Mouse (Mus musculus) hindbrain, embryonic 16.5 days (tissue): ENCODE results near the gene Dhh. TPM values are rescaled to one million over a fixed set of nuclear protein-coding genes. Genes with fewer than 3 reads are reported as not detected.

Experiments
- ATAC-seq: fragments of 200-750 bp; cut with Nextera tagmentation; 2 replicates; pipeline ENCODE4 v1.8.0; 2017; ENCODE audit warnings: moderate TSS enrichment, moderate library complexity
- H3K27ac ChIP-seq: fragments of 300-500 bp; sonication (generic); 2 replicates; pipeline ENCODE4 v1.5.1; 2014; ENCODE audit warnings: low read depth, mild to moderate bottlenecking, control low read depth, low read length, moderate library complexity
- H3K27me3 ChIP-seq: fragments of 300-500 bp; sonication (generic); replicated peaks from 2 replicates; pipeline ENCODE4 v1.6.1; 2014; ENCODE audit warnings: low read length; ENCODE audit not compliant: control insufficient read depth, insufficient read depth
- H3K36me3 ChIP-seq: fragments of 300-500 bp; sonication (generic); 2 replicates; pipeline ENCODE4 v1.6.1; 2014; ENCODE audit warnings: mild to moderate bottlenecking, low read length, moderate library complexity, mixed read lengths; ENCODE audit not compliant: control insufficient read depth, insufficient read depth
- H3K4me1 ChIP-seq: fragments of 300-500 bp; sonication (generic); 2 replicates; pipeline ENCODE4 v1.6.1; 2014; ENCODE audit warnings: low read depth, low read length; ENCODE audit not compliant: control insufficient read depth, insufficient read depth
- H3K4me2 ChIP-seq: fragments of 300-500 bp; sonication (generic); 2 replicates; pipeline ENCODE4 v1.6.1; 2014; ENCODE audit warnings: mild to moderate bottlenecking, low read length, control low read depth, moderate library complexity
- H3K4me3 ChIP-seq: fragments of 300-500 bp; sonication (generic); 2 replicates; pipeline ENCODE4 v1.5.1; 2014; ENCODE audit warnings: mild to moderate bottlenecking, low read length, control low read depth, moderate library complexity
- H3K9ac ChIP-seq: fragments of 300-500 bp; sonication (generic); 2 replicates; pipeline ENCODE4 v1.6.1; 2014; ENCODE audit warnings: low read depth, mild to moderate bottlenecking, control low read depth, low read length, moderate library complexity
- H3K9me3 ChIP-seq: fragments of 300-500 bp; sonication (generic); 2 replicates; pipeline ENCODE4 v1.6.1; 2014; ENCODE audit warnings: mild to moderate bottlenecking, low read length, moderate library complexity; ENCODE audit not compliant: control insufficient read depth
- WGBS: fragments of 180-500 bp; shearing (Covaris S2); extraction: QIAGEN DNeasy Blood & Tissue Kit; methylation state at CpG from one replicate; pipeline ENCODE4 v1.1.7; 2014; 5-methylcytosine and 5-hydroxymethylcytosine counted together
- polyA plus RNA-seq: library from polyadenylated mRNA; unstranded; fragments of >200 nt; fragmentation: Nextera tagmentation; extraction: Ambion mirVana; gene quantifications from 2 replicates; pipeline ENCODE4 v1.2.1, GENCODE M21; 2015

Dhh gene
- polyA plus RNA-seq, 1 experiment from 2014 or later: 1.3 TPM

GRCm38 (mm10) chr15:98849956-98850600 is 48.3 kb downstream of the Dhh start:
- no peak overlapping the region for H3K4me2 ChIP-seq
- no peaks in the 10 kb centered on the region for H3K9me3 ChIP-seq
- 92% methylated on average over 16 of the region's 16 CpGs for WGBS
- no peak for ATAC-seq
- H3K4me3 ChIP-seq: no peak overlapping the region
- no peak overlapping the region for H3K27ac ChIP-seq
- H3K27me3 ChIP-seq: no peaks in the 10 kb centered on the region
- no peak overlapping the region for H3K9ac ChIP-seq
- H3K36me3 ChIP-seq: peaks cover 88% of the 10 kb centered on the region
- no peaks in the 10 kb centered on the region for H3K4me1 ChIP-seq

GRCm38 (mm10) chr15:98849165-98849564 is 49.2 kb downstream of the Dhh start:
- Histone ChIP-seq H3K27me3 (no peaks in the 10 kb centered on the region), H3K36me3 (peaks cover 88% of the 10 kb centered on the region), H3K4me1 (no peaks in the 10 kb centered on the region), H3K4me3 (no peak overlapping the region), H3K9me3 (no peaks in the 10 kb centered on the region), H3K27ac (no peak overlapping the region), H3K9ac (no peak overlapping the region), H3K4me2 (no peak overlapping the region)
- 93% methylated on average over 11 of the region's 11 CpGs for WGBS
- ATAC-seq: no peak

- Histone ChIP-seq H3K4me3 (no peak overlapping the region), H3K4me1 (no peaks in the 10 kb centered on the region), H3K4me2 (no peak overlapping the region), H3K27ac (no peak overlapping the region), H3K36me3 (peaks cover 84% of the 10 kb centered on the region), H3K27me3 (no peaks in the 10 kb centered on the region), H3K9ac (no peak overlapping the region), H3K9me3 (no peaks in the 10 kb centered on the region)
- WGBS: 86% methylated on average over 7 of the region's 8 CpGs
- ATAC-seq: no peak
These were observed 52.2 kb downstream of the Dhh start for GRCm38 (mm10) chr15:98846140-98846539.

- no peak for ATAC-seq
- Histone ChIP-seq H3K9ac (no peak overlapping the region), H3K27me3 (no peaks in the 10 kb centered on the region), H3K4me3 (no peak overlapping the region), H3K27ac (no peak overlapping the region), H3K9me3 (no peaks in the 10 kb centered on the region), H3K36me3 (peaks cover 84% of the 10 kb centered on the region), H3K4me1 (no peaks in the 10 kb centered on the region), H3K4me2 (no peak overlapping the region)
- WGBS: 100% methylated on average over 2 of the region's 2 CpGs
These were observed 53.2 kb downstream of the Dhh start for GRCm38 (mm10) chr15:98845149-98845548.

GRCm38 (mm10) chr15:98843595-98844223 is 54.6 kb downstream of the Dhh start:
- H3K27me3 ChIP-seq: no peaks in the 10 kb centered on the region
- no peak for ATAC-seq
- H3K9ac ChIP-seq: no peak overlapping the region
- H3K4me3 ChIP-seq: no peak overlapping the region
- H3K36me3 ChIP-seq: peaks cover 84% of the 10 kb centered on the region
- WGBS: 88% methylated on average over 11 of the region's 11 CpGs
- H3K9me3 ChIP-seq: no peaks in the 10 kb centered on the region
- H3K4me1 ChIP-seq: no peaks in the 10 kb centered on the region
- H3K4me2 ChIP-seq: no peak overlapping the region
- H3K27ac ChIP-seq: no peak overlapping the region

Other genes starting within 250 kb of the Dhh start
- gene Ddx23, start 235.6 kb downstream of the Dhh start, polyA plus RNA-seq: 17.8 and 19.7 TPM in 2 replicates
- gene Rnd1, start 221.1 kb downstream of the Dhh start, polyA plus RNA-seq: 12.6 and 16.7 TPM in 2 replicates
- gene Ccdc65, start 190.3 kb downstream of the Dhh start, polyA plus RNA-seq: 7.9 and 9.0 TPM in 2 replicates
- gene Fkbp11, start 170.3 kb downstream of the Dhh start, polyA plus RNA-seq: 6.3 and 8.9 TPM in 2 replicates
- 107 TPM in 2 replicates for gene Arf3, start 135.3 kb downstream of the Dhh start, polyA plus RNA-seq
- 0.06 TPM in 1 of 2 replicates, not detected in the other for gene Wnt10b, start 120.4 kb downstream of the Dhh start, polyA plus RNA-seq
- 1.2 and 2.3 TPM in 2 replicates for gene Wnt1, start 108.7 kb downstream of the Dhh start, polyA plus RNA-seq
- 0.30 and 0.31 TPM in 2 replicates for gene Ddn, start 89.0 kb downstream of the Dhh start, polyA plus RNA-seq
- gene Prkag1, start 67.0 kb downstream of the Dhh start, polyA plus RNA-seq: 72.5 and 74.4 TPM in 2 replicates
- 8.8 and 9.3 TPM in 2 replicates for gene Kmt2d, start 27.3 kb downstream of the Dhh start, polyA plus RNA-seq
- 31.4 and 33.4 TPM in 2 replicates for gene Rhebl1, start 4.0 kb downstream of the Dhh start, polyA plus RNA-seq
- gene Lmbr1l, start 19.7 kb upstream of the Dhh start, polyA plus RNA-seq: 25.9 and 27.0 TPM in 2 replicates
- 1,672 and 1,683 TPM in 2 replicates for gene Tuba1b, start 36.0 kb upstream of the Dhh start, polyA plus RNA-seq
- not detected in 2 replicates for gene Gm49450, start 55.0 kb upstream of the Dhh start, polyA plus RNA-seq
- gene Tuba1a, start 55.2 kb upstream of the Dhh start, polyA plus RNA-seq: 15,480 and 15,543 TPM in 2 replicates
- gene Tuba1c, start 131.4 kb upstream of the Dhh start, polyA plus RNA-seq: 20.8 and 23.3 TPM in 2 replicates
- 52.8 and 81.8 TPM in 2 replicates for gene Prph, start 156.6 kb upstream of the Dhh start, polyA plus RNA-seq
- gene Troap, start 176.0 kb upstream of the Dhh start, polyA plus RNA-seq: 5.6 and 8.7 TPM in 2 replicates
- gene C1ql4, start 189.3 kb upstream of the Dhh start, polyA plus RNA-seq: 4.0 and 5.7 TPM in 2 replicates
- gene Dnajc22, start 194.6 kb upstream of the Dhh start, polyA plus RNA-seq: 0.92 and 1.1 TPM in 2 replicates
- 23.8 and 28.8 TPM in 2 replicates for gene Spats2, start 227.4 kb upstream of the Dhh start, polyA plus RNA-seq